Mouse (Mus musculus) lung, postnatal 0 days (tissue): ENCODE measurements around the gene Nup62.

Source experiments
- CTCF ChIP-seq: IDR thresholded peaks from 2 replicates; pipeline ENCODE4 v1.5.1; 2016; ENCODE audit warnings: antibody characterized with exemption, mild to moderate bottlenecking
- EP300 ChIP-seq: IDR thresholded peaks from 2 replicates; pipeline ENCODE4 v1.6.1; 2016; ENCODE audit warnings: antibody characterized with exemption, mild to moderate bottlenecking, control low read depth

GRCm38 (mm10) chr7:44853596-44854355 lies 37.9 kb downstream of the Nup62 start:
- TF ChIP-seq CTCF (no peak), EP300 (no peak)
